Mouse (Mus musculus): ENCODE results near the gene Nktr.

- TF ChIP-seq CTCF (IDR thresholded peaks at IDR 0.05; ENCODE audit: control insufficient read depth, insufficient read depth, insufficient read length), result no peak
- no peak for TF ChIP-seq USF1 (IDR thresholded peaks at IDR 0.05; ENCODE audit: low read depth)
- TF ChIP-seq MAX (IDR thresholded peaks at IDR 0.05), result no peak
- no peak for TF ChIP-seq MYOD1 (IDR thresholded peaks at IDR 0.05; ENCODE audit: control insufficient read depth, insufficient read length, low read depth)
- TF ChIP-seq CEBPB (IDR thresholded peaks at IDR 0.05; ENCODE audit: low read depth), result no peak
Measured at GRCm38 (mm10) chr9:121707801-121708200, 11.2 kb upstream of the Nktr start.
